Mouse (Mus musculus): ENCODE data around the gene Srpk2. TPM values are rescaled to one million over a fixed set of nuclear protein-coding genes. Genes with fewer than 3 reads are reported as not detected.
"Not testable (repeated sequence)": the region's sequence is repeated elsewhere in the genome, so short reads cannot be mapped to it uniquely, and the experiment has no call there.

The Srpk2 gene
- polyA plus RNA-seq, 1 experiment from 2014 or later, result 48.0 TPM

- H3K9me3 ChIP-seq (replicated peaks), result peaks cover 57% of the 10 kb centered on the region
- ATAC-seq (ENCODE audit: insufficient number of reproducible peaks, low FRiP score); H3K27ac ChIP-seq (ENCODE audit: poor library complexity, severe bottlenecking); H3K4me2 ChIP-seq; H3K4me1 ChIP-seq (replicated peaks); H3K4me3 ChIP-seq; H3K9ac ChIP-seq; H3K27me3 ChIP-seq (replicated peaks): not testable (repeated sequence)
- 96% methylated on average over 33 of the region's 34 CpGs for WGBS
- peaks cover 77% of the 10 kb centered on the region for H3K36me3 ChIP-seq
Measured at GRCm38 (mm10) chr5:23706601-23707597, 22.5 kb upstream of the Srpk2 start.

- no peak overlapping the region for H3K9ac ChIP-seq
- peaks cover 45% of the 10 kb centered on the region for H3K36me3 ChIP-seq
- no peak overlapping the region for H3K4me2 ChIP-seq
- H3K9me3 ChIP-seq (replicated peaks), result peaks cover 35% of the 10 kb centered on the region
- no peak for ATAC-seq (ENCODE audit: insufficient number of reproducible peaks, low FRiP score)
- WGBS, result 88% methylated on average over 1 of the region's 1 CpGs
- H3K4me3 ChIP-seq, result no peak overlapping the region
- H3K27ac ChIP-seq (ENCODE audit: poor library complexity, severe bottlenecking), result no peak overlapping the region
- H3K4me1 ChIP-seq (replicated peaks), result no peaks in the 10 kb centered on the region
- no peaks in the 10 kb centered on the region for H3K27me3 ChIP-seq (replicated peaks)
Measured at GRCm38 (mm10) chr5:23697457-23697856, 13.0 kb upstream of the Srpk2 start.

- H3K4me3 ChIP-seq, result no peak overlapping the region
- no peak for ATAC-seq (ENCODE audit: insufficient number of reproducible peaks, low FRiP score)
- no peaks in the 10 kb centered on the region for H3K9me3 ChIP-seq (replicated peaks)
- WGBS, result 67% methylated on average over 4 of the region's 4 CpGs
- no peak overlapping the region for H3K4me2 ChIP-seq
- no peaks in the 10 kb centered on the region for H3K4me1 ChIP-seq (replicated peaks)
- H3K9ac ChIP-seq, result no peak overlapping the region
- no peaks in the 10 kb centered on the region for H3K27me3 ChIP-seq (replicated peaks)
- H3K36me3 ChIP-seq, result no peaks in the 10 kb centered on the region
- no peak overlapping the region for H3K27ac ChIP-seq (ENCODE audit: poor library complexity, severe bottlenecking)
Measured at GRCm38 (mm10) chr5:23683431-23683830, 986 bp downstream of the Srpk2 start.

- Histone ChIP-seq H3K27ac (ENCODE audit: poor library complexity, severe bottlenecking) (no peak overlapping the region), H3K27me3 (replicated peaks) (no peaks in the 10 kb centered on the region), H3K4me2 (no peak overlapping the region), H3K4me3 (no peak overlapping the region), H3K9me3 (replicated peaks) (no peaks in the 10 kb centered on the region), H3K4me1 (replicated peaks) (no peaks in the 10 kb centered on the region), H3K36me3 (no peaks in the 10 kb centered on the region), H3K9ac (no peak overlapping the region)
- ATAC-seq (ENCODE audit: insufficient number of reproducible peaks, low FRiP score), result no peak
- WGBS, result 72% methylated on average over 3 of the region's 3 CpGs
Measured at GRCm38 (mm10) chr5:23679006-23679405, 5.4 kb downstream of the Srpk2 start.

GRCm38 (mm10) chr5:23677883-23678282 lies 6.5 kb downstream of the Srpk2 start:
- Histone ChIP-seq H3K4me2 (no peak overlapping the region), H3K4me3 (no peak overlapping the region), H3K9ac (no peak overlapping the region), H3K9me3 (replicated peaks) (no peaks in the 10 kb centered on the region), H3K4me1 (replicated peaks) (no peaks in the 10 kb centered on the region), H3K27me3 (replicated peaks) (no peaks in the 10 kb centered on the region), H3K27ac (ENCODE audit: poor library complexity, severe bottlenecking) (no peak overlapping the region), H3K36me3 (no peaks in the 10 kb centered on the region)
- ATAC-seq (ENCODE audit: insufficient number of reproducible peaks, low FRiP score), result no peak
- WGBS, result 87% methylated on average over 5 of the region's 5 CpGs

- 83% methylated on average over 5 of the region's 5 CpGs for WGBS
- H3K27ac ChIP-seq (ENCODE audit: poor library complexity, severe bottlenecking), result no peak overlapping the region
- no peak overlapping the region for H3K4me2 ChIP-seq
- H3K36me3 ChIP-seq, result no peaks in the 10 kb centered on the region
- H3K9me3 ChIP-seq (replicated peaks), result no peaks in the 10 kb centered on the region
- ATAC-seq (ENCODE audit: insufficient number of reproducible peaks, low FRiP score), result no peak
- no peak overlapping the region for H3K9ac ChIP-seq
- peaks cover 3% of the 10 kb centered on the region; the same call in 1 of the 2 replicates for H3K4me1 ChIP-seq (replicated peaks)
- H3K4me3 ChIP-seq, result no peak overlapping the region
- no peaks in the 10 kb centered on the region for H3K27me3 ChIP-seq (replicated peaks)
Measured at GRCm38 (mm10) chr5:23677072-23677453, 7.4 kb downstream of the Srpk2 start.

GRCm38 (mm10) chr5:23676156-23677071 lies 8.0 kb downstream of the Srpk2 start:
- peak; percentile 47 for ATAC-seq (ENCODE audit: insufficient number of reproducible peaks, low FRiP score)
- Histone ChIP-seq H3K9me3 (replicated peaks) (no peaks in the 10 kb centered on the region), H3K4me2 (peak overlapping the region; percentile 94), H3K27ac (ENCODE audit: poor library complexity, severe bottlenecking) (peak overlapping the region; percentile 29; the same call in 1 of the 2 replicates), H3K9ac (peak overlapping the region; percentile 83), H3K4me3 (peak overlapping the region; percentile 92), H3K36me3 (no peaks in the 10 kb centered on the region), H3K4me1 (replicated peaks) (peaks cover 7% of the 10 kb centered on the region; the same call in 1 of the 2 replicates), H3K27me3 (replicated peaks) (no peaks in the 10 kb centered on the region)
- 15% methylated on average over 21 of the region's 41 CpGs for WGBS

GRCm38 (mm10) chr5:23675499-23676155 lies 8.8 kb downstream of the Srpk2 start:
- no peaks in the 10 kb centered on the region for H3K27me3 ChIP-seq (replicated peaks)
- peaks cover 7% of the 10 kb centered on the region; the same call in 1 of the 2 replicates for H3K4me1 ChIP-seq (replicated peaks)
- WGBS, result under 1% methylated on average over 48 of the region's 95 CpGs
- ATAC-seq (ENCODE audit: insufficient number of reproducible peaks, low FRiP score), result peak; percentile 84
- no peaks in the 10 kb centered on the region for H3K9me3 ChIP-seq (replicated peaks)
- peak overlapping the region; percentile 40 for H3K27ac ChIP-seq (ENCODE audit: poor library complexity, severe bottlenecking)
- peak overlapping the region; percentile 83 for H3K9ac ChIP-seq
- peak overlapping the region; percentile 94 for H3K4me2 ChIP-seq
- peak overlapping the region; percentile 92 for H3K4me3 ChIP-seq
- H3K36me3 ChIP-seq, result no peaks in the 10 kb centered on the region

GRCm38 (mm10) chr5:23674829-23675498 lies 9.5 kb downstream of the Srpk2 start:
- peak overlapping the region; percentile 92 for H3K4me3 ChIP-seq
- peak overlapping the region; percentile 40 for H3K27ac ChIP-seq (ENCODE audit: poor library complexity, severe bottlenecking)
- H3K4me2 ChIP-seq, result peak overlapping the region; percentile 94
- no peaks in the 10 kb centered on the region for H3K9me3 ChIP-seq (replicated peaks)
- ATAC-seq (ENCODE audit: insufficient number of reproducible peaks, low FRiP score), result peak; percentile 30
- WGBS, result under 1% methylated on average over 59 of the region's 61 CpGs
- H3K9ac ChIP-seq, result peak overlapping the region; percentile 83
- no peaks in the 10 kb centered on the region for H3K36me3 ChIP-seq
- no peaks in the 10 kb centered on the region for H3K27me3 ChIP-seq (replicated peaks)
- H3K4me1 ChIP-seq (replicated peaks), result peaks cover 7% of the 10 kb centered on the region; the same call in 1 of the 2 replicates

- no peak for ATAC-seq (ENCODE audit: insufficient number of reproducible peaks, low FRiP score)
- no peak overlapping the region for H3K27ac ChIP-seq (ENCODE audit: poor library complexity, severe bottlenecking)
- peak overlapping the region; percentile 7; the same call in 1 of the 2 replicates for H3K4me2 ChIP-seq
- no peak overlapping the region for H3K9ac ChIP-seq
- H3K4me3 ChIP-seq, result no peak overlapping the region
- 49% methylated on average over 7 of the region's 7 CpGs for WGBS
- H3K36me3 ChIP-seq, result 0 out of 2 replicates have a peak, but pooled peaks cover 4% of the 10 kb centered on the region
- no peaks in the 10 kb centered on the region for H3K27me3 ChIP-seq (replicated peaks)
- peaks cover 7% of the 10 kb centered on the region; the same call in 1 of the 2 replicates for H3K4me1 ChIP-seq (replicated peaks)
- no peaks in the 10 kb centered on the region for H3K9me3 ChIP-seq (replicated peaks)
Measured at GRCm38 (mm10) chr5:23672136-23672535, 12.3 kb downstream of the Srpk2 start.
